Mouse (Mus musculus) cerebellum, postnatal 4 days (tissue): ENCODE data around the gene Gpr108.
A peak's percentile ranks its signal among the peaks of the same experiment; 100 is the strongest.

ENCODE experiments used
- DNase-seq, 2 experiments: peaks; one replicate each; pipeline ENCODE4 v3.0.0; 2022; ENCODE audit warnings: low spot score in 2 of 2, mixed read lengths in 1 of 2

The Gpr108 gene

DNA sequence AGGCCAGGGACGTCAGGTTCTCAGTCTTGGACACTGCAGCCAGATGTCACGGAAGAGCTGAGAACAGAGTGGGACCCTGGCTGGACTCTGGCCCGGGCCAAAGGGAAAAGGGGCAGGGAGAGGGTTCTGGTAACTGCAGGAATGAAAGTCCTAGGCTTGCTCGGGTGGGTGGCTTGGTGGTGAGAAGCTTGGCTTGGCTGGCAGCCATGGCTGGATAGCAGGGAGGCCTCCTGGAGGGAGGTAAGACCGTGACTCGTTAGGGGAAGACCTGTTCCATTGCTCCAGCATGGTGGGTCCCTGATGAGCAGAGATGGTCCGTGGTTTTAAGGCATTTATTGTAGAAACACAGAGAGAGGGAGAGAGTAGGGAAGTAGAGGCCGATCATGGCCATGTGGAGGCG lies 23.1 kb upstream of the Gpr108 start:
- DNase-seq, result no peak

- DNase-seq, result no peak
Measured at GRCm38 (mm10) chr17:57267556-57268126, 19.4 kb upstream of the Gpr108 start.

GRCm38 (mm10) chr17:57264972-57265945 lies 17.0 kb upstream of the Gpr108 start:
- peak in 1 of 2 experiments; percentile 20 for DNase-seq

DNA sequence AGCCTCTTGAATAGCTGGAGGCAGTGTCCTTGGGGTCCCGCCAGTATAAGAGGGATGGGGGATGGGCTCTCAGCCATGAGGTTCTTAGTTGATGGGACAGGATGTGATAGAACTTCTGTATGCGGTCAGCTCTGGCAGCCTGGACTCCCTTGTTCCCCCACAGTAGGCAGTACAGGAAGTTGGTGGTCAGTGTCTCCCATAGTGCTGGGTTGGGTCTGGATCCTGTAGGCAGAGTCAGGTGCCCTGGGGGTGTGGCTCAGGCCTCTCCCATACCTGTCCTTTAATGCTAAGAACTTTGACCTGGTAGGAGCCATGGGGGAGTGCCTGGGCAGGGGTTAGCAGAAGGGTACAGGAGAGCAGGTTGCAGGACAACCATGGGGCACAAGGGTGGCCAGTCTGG lies 15.9 kb upstream of the Gpr108 start:
- no peak for DNase-seq

GRCm38 (mm10) chr17:57262901-57263550 lies 14.8 kb upstream of the Gpr108 start:
- DNase-seq, result no peak

GRCm38 (mm10) chr17:57261796-57262195 lies 13.6 kb upstream of the Gpr108 start:
- no peak for DNase-seq

GRCm38 (mm10) chr17:57261286-57261685 lies 13.0 kb upstream of the Gpr108 start:
- no peak for DNase-seq

DNA sequence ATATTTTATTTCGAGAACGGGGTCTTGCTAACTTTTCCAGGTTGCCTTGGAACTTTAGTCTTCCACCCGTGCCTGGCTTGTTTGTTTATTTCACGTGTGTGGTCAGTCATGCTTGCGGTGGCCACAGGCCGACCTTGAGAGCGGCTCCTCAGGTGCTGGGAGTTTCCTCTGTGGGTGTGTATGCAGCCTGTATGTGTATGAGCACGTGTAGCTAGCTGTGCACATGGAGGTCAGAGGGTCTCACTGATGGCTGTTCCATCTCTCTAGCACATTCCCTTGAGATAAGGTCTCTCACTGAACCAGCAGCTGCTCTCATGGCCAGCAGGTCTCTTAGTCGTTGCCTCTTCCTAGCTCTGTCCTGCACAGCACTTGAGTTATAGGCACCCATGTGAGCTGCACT lies 12.1 kb upstream of the Gpr108 start:
- DNase-seq, result no peak

DNA sequence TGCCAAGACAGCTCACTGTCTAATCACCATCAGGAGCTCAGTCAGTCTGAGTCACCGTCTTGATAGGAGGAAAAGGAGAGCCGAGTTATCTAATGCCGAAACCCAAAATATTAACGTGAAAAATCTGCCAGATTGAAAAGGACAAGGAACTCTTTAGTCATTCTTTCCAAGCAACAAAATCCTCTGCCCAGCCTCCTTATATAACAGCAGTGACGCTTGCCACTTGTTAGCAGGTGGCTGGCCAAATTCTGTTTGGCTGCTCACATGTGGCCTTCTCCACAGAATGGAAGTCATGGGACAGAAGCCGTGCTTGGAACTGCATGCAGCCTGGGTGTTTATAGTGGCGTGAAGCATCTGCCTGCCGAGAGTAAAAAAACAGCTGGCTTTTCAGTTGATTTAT lies 11.5 kb upstream of the Gpr108 start:
- DNase-seq, result no peak

- DNase-seq, result no peak
Measured at GRCm38 (mm10) chr17:57258191-57258590, 9.9 kb upstream of the Gpr108 start.

- no peak for DNase-seq
Measured at GRCm38 (mm10) chr17:57256921-57257485, 8.8 kb upstream of the Gpr108 start.

GRCm38 (mm10) chr17:57255354-57255753 lies 7.1 kb upstream of the Gpr108 start:
- DNase-seq, result no peak

- DNase-seq, result no peak
Measured at GRCm38 (mm10) chr17:57253306-57253705, 5.1 kb upstream of the Gpr108 start.

- no peak for DNase-seq
Measured at GRCm38 (mm10) chr17:57251431-57251830, 3.2 kb upstream of the Gpr108 start.

- DNase-seq, result peak in 1 of 2 experiments; percentile 18
Measured at GRCm38 (mm10) chr17:57250461-57251160, 2.4 kb upstream of the Gpr108 start.

- peak; percentile 87 to 94 for DNase-seq
Measured at GRCm38 (mm10) chr17:57249186-57250181, 1.2 kb upstream of the Gpr108 start, which contains the start of gene Trip10. Gene Trip10, plus strand, starts transcription at chr17:57249455.

- DNase-seq, result peak in 1 of 2 experiments; percentile 22
Measured at GRCm38 (mm10) chr17:57248771-57249170, 525 bp upstream of the Gpr108 start.

DNA sequence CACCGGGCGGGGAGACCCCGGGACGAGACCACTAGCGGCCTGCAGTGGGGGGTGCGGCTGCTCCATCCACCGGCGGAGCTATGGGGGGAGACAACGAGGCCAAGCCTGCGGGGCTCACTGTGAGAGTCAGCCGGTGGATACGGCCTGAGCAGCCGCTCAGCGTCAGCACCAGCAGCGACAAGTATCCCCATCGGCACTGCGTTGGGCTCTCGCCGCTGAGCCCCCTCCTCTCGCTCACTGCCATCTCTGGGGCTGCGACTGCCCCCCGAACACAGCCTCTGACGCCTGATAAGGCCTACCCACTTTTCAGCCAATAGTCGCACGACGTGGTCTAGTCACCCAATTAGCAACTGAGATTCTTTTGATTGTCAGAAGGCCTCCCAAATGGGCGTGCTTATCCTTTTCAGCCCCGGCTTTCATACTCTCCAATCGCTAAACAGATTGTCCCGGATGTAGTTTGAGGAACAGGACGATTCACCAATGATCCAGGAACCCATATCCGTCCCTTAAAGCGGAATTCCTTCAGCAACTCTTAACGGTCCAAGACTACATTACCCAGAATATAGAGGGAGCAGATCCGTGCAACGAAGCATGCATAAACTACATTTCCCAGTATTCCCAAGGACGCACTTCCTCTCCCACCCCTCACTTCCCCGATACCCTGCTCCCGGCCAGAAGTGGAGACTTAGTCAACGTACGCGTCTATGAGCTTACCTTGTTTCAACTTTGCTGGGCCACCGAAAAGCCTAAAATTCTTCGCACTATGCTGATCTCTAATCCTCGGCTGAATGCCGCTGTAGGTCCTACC lies 649 bp downstream of the Gpr108 start:
- DNase-seq, result peak; percentile 77 to 88

GRCm38 (mm10) chr17:57246663-57247392 lies 1.4 kb downstream of the Gpr108 start:
- no peak for DNase-seq
